Mouse (Mus musculus) bone marrow macrophage, adult 2 months (primary cell): ENCODE measurements around the gene Nlgn1.

Experiments used
- CTCF ChIP-seq: IDR thresholded peaks from 2 replicates; pipeline ENCODE4 v1.5.1; 2012; ENCODE audit warnings: low read depth, mild to moderate bottlenecking, low read length, moderate library complexity
- POLR2A ChIP-seq: IDR thresholded peaks from 2 replicates; pipeline ENCODE4 v1.6.1; 2012; ENCODE audit warnings: mild to moderate bottlenecking, low read depth, low read length, borderline replicate concordance

- TF ChIP-seq CTCF, result no peak
- TF ChIP-seq POLR2A, result no peak
These were observed 734.7 kb downstream of the Nlgn1 start for GRCm38 (mm10) chr3:25597513-25597912.
